Mouse (Mus musculus) left cerebral cortex, postnatal 14 days (tissue): Measurements from ENCODE around the gene Hist1h2bc. TPM values are rescaled to one million over a fixed set of nuclear protein-coding genes. Genes with fewer than 3 reads are reported as not detected.

Experiments
- microRNA-seq, 2 experiments: library from miRNA; unstranded; fragments of <30 nt; microRNA quantifications; one replicate each; pipeline ENCODE4 v1.2.0; 2022
- total RNA-seq, 2 experiments: library from RNA; stranded (reverse); gene quantifications; 2 replicates each; pipeline ENCODE4 v1.2.3; 2021

The Hist1h2bc gene
- total RNA-seq, 2 experiments from 2014 or later, result 25.0 to 27.3 TPM

Small RNA genes lying within 50 kb of the gene (microRNA-seq; reads per million reads assigned to microRNA genes)
- 0 reads per million in 2 experiments for gene Gm44350

Other genes with a start within 250 kb of the Hist1h2bc start
- gene Btn1a1, start 218.3 kb upstream of the Hist1h2bc start, total RNA-seq, result not detected
- 1 to 10 TPM in 1 of 2 experiments, under 1 TPM in 1; 0.82 to 1.3 TPM for gene Btn2a2, start 195.3 kb upstream of the Hist1h2bc start, total RNA-seq
- gene Hist1h4h, start 153.1 kb upstream of the Hist1h2bc start, total RNA-seq, result 100 to 1,000 TPM; 264 to 291 TPM
- 10 to 100 TPM in 1 of 2 experiments, 1 to 10 TPM in 1; 4.3 to 21.5 TPM for gene Hist1h2af, start 150.3 kb upstream of the Hist1h2bc start, total RNA-seq
- gene Hist1h3g, start 148.8 kb upstream of the Hist1h2bc start, total RNA-seq, result 1 to 10 TPM; 5.8 to 6.2 TPM
- under 1 TPM; 0.91 to 0.92 TPM for gene Hist1h2bh, start 140.8 kb upstream of the Hist1h2bc start, total RNA-seq
- gene Hist1h3f, start 140.1 kb upstream of the Hist1h2bc start, total RNA-seq, result 10 to 100 TPM; 18.7 to 21.0 TPM
- 100 to 1,000 TPM; 150 to 165 TPM for gene Hist1h4f, start 132.6 kb upstream of the Hist1h2bc start, total RNA-seq
- gene Hist1h1d, start 130.9 kb upstream of the Hist1h2bc start, total RNA-seq, result 1 to 10 TPM; 3.1 to 4.2 TPM
- gene Hist1h3e, start 121.8 kb upstream of the Hist1h2bc start, total RNA-seq, result 10 to 100 TPM; 49.1 to 57.1 TPM
- gene Hist1h2ae, start 113.0 kb upstream of the Hist1h2bc start, total RNA-seq, result 10 to 100 TPM in 1 of 2 experiments, 1 to 10 TPM in 1; 8.2 to 10.1 TPM
- gene Hist1h2bg, start 112.8 kb upstream of the Hist1h2bc start, total RNA-seq, result 10 to 100 TPM; 79.2 to 92.9 TPM
- gene Hist1h2bf, start 110.0 kb upstream of the Hist1h2bc start, total RNA-seq, result 10 to 100 TPM; 24.6 to 36.3 TPM
- gene Hist1h2ad, start 109.8 kb upstream of the Hist1h2bc start, total RNA-seq, result 1 to 10 TPM; 3.0 to 5.1 TPM
- 1 to 10 TPM; 9.4 to 9.9 TPM for gene Hist1h3d, start 108.4 kb upstream of the Hist1h2bc start, total RNA-seq
- gene Hist1h4d, start 102.6 kb upstream of the Hist1h2bc start, total RNA-seq, result 100 to 1,000 TPM; 132 to 148 TPM
- 1 to 10 TPM; 4.8 to 5.6 TPM for gene Hist1h2be, start 63.1 kb upstream of the Hist1h2bc start, total RNA-seq
- 10 to 100 TPM; 53.4 to 69.1 TPM for gene Hist1h1e, start 61.6 kb upstream of the Hist1h2bc start, total RNA-seq
- gene Hist1h2ac, start 251 bp upstream of the Hist1h2bc start, total RNA-seq, result 1 to 10 TPM; 1.9 to 2.0 TPM
- gene Hist1h1t, start 11.6 kb downstream of the Hist1h2bc start, total RNA-seq, result under 1 TPM in 1 of 2 experiments, not detected in 1; 0.40 TPM
- 100 to 1,000 TPM; 100 to 103 TPM for gene Hist1h4c, start 14.3 kb downstream of the Hist1h2bc start, total RNA-seq
- gene Hfe, start 26.7 kb downstream of the Hist1h2bc start, total RNA-seq, result 1 to 10 TPM; 2.9 to 3.1 TPM
- gene Hist1h1c, start 54.6 kb downstream of the Hist1h2bc start, total RNA-seq, result 10 to 100 TPM; 55.8 to 75.9 TPM
- 1 to 10 TPM; 6.8 to 7.2 TPM for gene Hist1h3c, start 61.4 kb downstream of the Hist1h2bc start, total RNA-seq
- gene Hist1h2bb, start 62.5 kb downstream of the Hist1h2bc start, total RNA-seq, result 10 to 100 TPM; 18.8 to 20.7 TPM
- 10 to 100 TPM; 30.0 to 36.8 TPM for gene Hist1h2ab, start 66.9 kb downstream of the Hist1h2bc start, total RNA-seq
- gene Hist1h3b, start 68.1 kb downstream of the Hist1h2bc start, total RNA-seq, result 10 to 100 TPM; 16.5 to 23.8 TPM
- 10 to 100 TPM; 73.2 to 80.8 TPM for gene Hist1h4b, start 72.8 kb downstream of the Hist1h2bc start, total RNA-seq
- gene Hist1h4a, start 77.0 kb downstream of the Hist1h2bc start, total RNA-seq, result 10 to 100 TPM; 68.8 to 69.0 TPM
- 10 to 100 TPM; 33.2 to 47.2 TPM for gene Hist1h3a, start 78.2 kb downstream of the Hist1h2bc start, total RNA-seq
- 10 to 100 TPM; 20.4 to 29.2 TPM for gene Hist1h1a, start 79.5 kb downstream of the Hist1h2bc start, total RNA-seq
- not detected for gene Trim38, start 85.7 kb downstream of the Hist1h2bc start, total RNA-seq
- gene Slc17a2, start 122.8 kb downstream of the Hist1h2bc start, total RNA-seq, result not detected
- gene Slc17a3, start 155.2 kb downstream of the Hist1h2bc start, total RNA-seq, result under 1 TPM; 0.17 to 0.22 TPM
- not detected for gene Slc17a1, start 183.6 kb downstream of the Hist1h2bc start, total RNA-seq
- gene Slc17a4, start 230.8 kb downstream of the Hist1h2bc start, total RNA-seq, result not detected
- not detected for gene Hist1h2ba, start 250.0 kb downstream of the Hist1h2bc start, total RNA-seq